Mouse (Mus musculus): ENCODE measurements around the gene Tmem132d. TPM values are rescaled to one million over a fixed set of nuclear protein-coding genes. Genes with fewer than 3 reads are reported as not detected.

Gene Tmem132d
- polyA plus RNA-seq, 1 experiment, result 2.4 TPM

- Histone ChIP-seq H3K4me1 (ENCODE audit: control insufficient read depth, insufficient read depth, low read length) (no peaks in the 10 kb centered on the region), H3K27ac (ENCODE audit: insufficient read depth, low read length) (no peak overlapping the region), H3K4me3 (replicated peaks; ENCODE audit: insufficient read depth, low read depth, low read length) (no peak overlapping the region), H3K27me3 (ENCODE audit: control insufficient read depth, insufficient read depth, low read length) (no peaks in the 10 kb centered on the region)
- TF ChIP-seq CTCF (IDR thresholded peaks at IDR 0.05; ENCODE audit: borderline replicate concordance, insufficient read depth, low read depth, low read length) (no peak), POLR2A (IDR thresholded peaks at IDR 0.05; ENCODE audit: borderline replicate concordance, insufficient read depth, low read length) (no peak)
- WGBS, result 53% methylated on average over 6 of the region's 6 CpGs
- DNase-seq, result no peak
Observed at GRCm38 (mm10) chr5:127874461-127874860, 558.4 kb downstream of the Tmem132d start.

GRCm38 (mm10) chr5:127865157-127865556 is 567.7 kb downstream of the Tmem132d start:
- 95% methylated on average over 6 of the region's 6 CpGs for WGBS
- no peak overlapping the region for H3K27ac ChIP-seq (ENCODE audit: insufficient read depth, low read length)
- no peak for DNase-seq
- no peak overlapping the region for H3K4me3 ChIP-seq (replicated peaks; ENCODE audit: insufficient read depth, low read depth, low read length)
- H3K27me3 ChIP-seq (ENCODE audit: control insufficient read depth, insufficient read depth, low read length), result no peaks in the 10 kb centered on the region
- no peaks in the 10 kb centered on the region for H3K4me1 ChIP-seq (ENCODE audit: control insufficient read depth, insufficient read depth, low read length)
- TF ChIP-seq POLR2A (IDR thresholded peaks at IDR 0.05; ENCODE audit: borderline replicate concordance, insufficient read depth, low read length) (no peak), CTCF (IDR thresholded peaks at IDR 0.05; ENCODE audit: borderline replicate concordance, insufficient read depth, low read depth, low read length) (no peak)

- H3K4me3 ChIP-seq (replicated peaks; ENCODE audit: insufficient read depth, low read depth, low read length), result no peak overlapping the region
- no peak overlapping the region for H3K27ac ChIP-seq (ENCODE audit: insufficient read depth, low read length)
- H3K4me1 ChIP-seq (ENCODE audit: control insufficient read depth, insufficient read depth, low read length), result no peaks in the 10 kb centered on the region
- DNase-seq, result no peak
- TF ChIP-seq CTCF (IDR thresholded peaks at IDR 0.05; ENCODE audit: borderline replicate concordance, insufficient read depth, low read depth, low read length) (no peak), POLR2A (IDR thresholded peaks at IDR 0.05; ENCODE audit: borderline replicate concordance, insufficient read depth, low read length) (no peak)
- H3K27me3 ChIP-seq (ENCODE audit: control insufficient read depth, insufficient read depth, low read length), result no peaks in the 10 kb centered on the region
- WGBS, result 83% methylated on average over 2 of the region's 2 CpGs
Observed at GRCm38 (mm10) chr5:127859719-127860118, 573.2 kb downstream of the Tmem132d start.

- H3K27me3 ChIP-seq (ENCODE audit: control insufficient read depth, insufficient read depth, low read length), result no peaks in the 10 kb centered on the region
- no peaks in the 10 kb centered on the region for H3K4me1 ChIP-seq (ENCODE audit: control insufficient read depth, insufficient read depth, low read length)
- no peak for DNase-seq
- no peak overlapping the region for H3K27ac ChIP-seq (ENCODE audit: insufficient read depth, low read length)
- 79% methylated on average over 1 of the region's 1 CpGs for WGBS
- H3K4me3 ChIP-seq (replicated peaks; ENCODE audit: insufficient read depth, low read depth, low read length), result no peak overlapping the region
- TF ChIP-seq CTCF (IDR thresholded peaks at IDR 0.05; ENCODE audit: borderline replicate concordance, insufficient read depth, low read depth, low read length) (no peak), POLR2A (IDR thresholded peaks at IDR 0.05; ENCODE audit: borderline replicate concordance, insufficient read depth, low read length) (no peak)
Observed at GRCm38 (mm10) chr5:127852305-127852704, 580.6 kb downstream of the Tmem132d start.

GRCm38 (mm10) chr5:127831791-127832190 is 601.1 kb downstream of the Tmem132d start:
- Histone ChIP-seq H3K4me3 (replicated peaks; ENCODE audit: insufficient read depth, low read depth, low read length) (no peak overlapping the region), H3K4me1 (ENCODE audit: control insufficient read depth, insufficient read depth, low read length) (no peaks in the 10 kb centered on the region), H3K27ac (ENCODE audit: insufficient read depth, low read length) (no peak overlapping the region), H3K27me3 (ENCODE audit: control insufficient read depth, insufficient read depth, low read length) (no peaks in the 10 kb centered on the region)
- WGBS, result 72% methylated on average over 2 of the region's 2 CpGs
- no peak for DNase-seq
- TF ChIP-seq POLR2A (IDR thresholded peaks at IDR 0.05; ENCODE audit: borderline replicate concordance, insufficient read depth, low read length), result no peak
- no peak for TF ChIP-seq CTCF (IDR thresholded peaks at IDR 0.05; ENCODE audit: borderline replicate concordance, insufficient read depth, low read depth, low read length)

GRCm38 (mm10) chr5:127830831-127831230 is 602.0 kb downstream of the Tmem132d start:
- no peak overlapping the region for H3K4me3 ChIP-seq (replicated peaks; ENCODE audit: insufficient read depth, low read depth, low read length)
- DNase-seq, result no peak

GRCm38 (mm10) chr5:127828756-127829155 is 604.1 kb downstream of the Tmem132d start:
- 90% methylated on average over 6 of the region's 6 CpGs for WGBS
- TF ChIP-seq POLR2A (IDR thresholded peaks at IDR 0.05; ENCODE audit: borderline replicate concordance, insufficient read depth, low read length), result no peak
- no peak for TF ChIP-seq CTCF (IDR thresholded peaks at IDR 0.05; ENCODE audit: borderline replicate concordance, insufficient read depth, low read depth, low read length)
- Histone ChIP-seq H3K27ac (ENCODE audit: insufficient read depth, low read length) (no peak overlapping the region), H3K27me3 (ENCODE audit: control insufficient read depth, insufficient read depth, low read length) (no peaks in the 10 kb centered on the region), H3K4me1 (ENCODE audit: control insufficient read depth, insufficient read depth, low read length) (no peaks in the 10 kb centered on the region), H3K4me3 (replicated peaks; ENCODE audit: insufficient read depth, low read depth, low read length) (no peak overlapping the region)
- DNase-seq, result no peak

More at GRCm38 (mm10) chr5:127830831-127831230, 602.0 kb downstream of the Tmem132d start:
- H3K4me1 ChIP-seq (ENCODE audit: control insufficient read depth, insufficient read depth, low read length), result no peaks in the 10 kb centered on the region
- H3K27me3 ChIP-seq (ENCODE audit: control insufficient read depth, insufficient read depth, low read length), result no peaks in the 10 kb centered on the region
- WGBS, result 58% methylated on average over 1 of the region's 1 CpGs
- TF ChIP-seq POLR2A (IDR thresholded peaks at IDR 0.05; ENCODE audit: borderline replicate concordance, insufficient read depth, low read length), result no peak
- TF ChIP-seq CTCF (IDR thresholded peaks at IDR 0.05; ENCODE audit: borderline replicate concordance, insufficient read depth, low read depth, low read length), result no peak
- H3K27ac ChIP-seq (ENCODE audit: insufficient read depth, low read length), result no peak overlapping the region

- Histone ChIP-seq H3K4me1 (ENCODE audit: control insufficient read depth, insufficient read depth, low read length) (no peaks in the 10 kb centered on the region), H3K27me3 (ENCODE audit: control insufficient read depth, insufficient read depth, low read length) (no peaks in the 10 kb centered on the region; the same call in 1 of the 2 replicates), H3K4me3 (replicated peaks; ENCODE audit: insufficient read depth, low read depth, low read length) (no peak overlapping the region), H3K27ac (ENCODE audit: insufficient read depth, low read length) (no peak overlapping the region)
- 38% methylated on average over 1 of the region's 1 CpGs for WGBS
- TF ChIP-seq CTCF (IDR thresholded peaks at IDR 0.05; ENCODE audit: borderline replicate concordance, insufficient read depth, low read depth, low read length) (no peak), POLR2A (IDR thresholded peaks at IDR 0.05; ENCODE audit: borderline replicate concordance, insufficient read depth, low read length) (no peak)
- DNase-seq, result no peak
Observed at GRCm38 (mm10) chr5:127821960-127822359, 610.9 kb downstream of the Tmem132d start.
